Mouse (Mus musculus): ENCODE measurements around the gene St8sia1.

- TF ChIP-seq CTCF (IDR thresholded peaks at IDR 0.05; ENCODE audit: insufficient read depth, low read length) (no peak), POLR2A (IDR thresholded peaks at IDR 0.05; ENCODE audit: borderline replicate concordance, extremely low read depth, low read depth, low read length) (no peak)
These were observed 184.3 kb downstream of the St8sia1 start for GRCm38 (mm10) chr6:142779812-142780573.

Data from lung, adult 2 months (tissue).